In the genomic region with DNA sequence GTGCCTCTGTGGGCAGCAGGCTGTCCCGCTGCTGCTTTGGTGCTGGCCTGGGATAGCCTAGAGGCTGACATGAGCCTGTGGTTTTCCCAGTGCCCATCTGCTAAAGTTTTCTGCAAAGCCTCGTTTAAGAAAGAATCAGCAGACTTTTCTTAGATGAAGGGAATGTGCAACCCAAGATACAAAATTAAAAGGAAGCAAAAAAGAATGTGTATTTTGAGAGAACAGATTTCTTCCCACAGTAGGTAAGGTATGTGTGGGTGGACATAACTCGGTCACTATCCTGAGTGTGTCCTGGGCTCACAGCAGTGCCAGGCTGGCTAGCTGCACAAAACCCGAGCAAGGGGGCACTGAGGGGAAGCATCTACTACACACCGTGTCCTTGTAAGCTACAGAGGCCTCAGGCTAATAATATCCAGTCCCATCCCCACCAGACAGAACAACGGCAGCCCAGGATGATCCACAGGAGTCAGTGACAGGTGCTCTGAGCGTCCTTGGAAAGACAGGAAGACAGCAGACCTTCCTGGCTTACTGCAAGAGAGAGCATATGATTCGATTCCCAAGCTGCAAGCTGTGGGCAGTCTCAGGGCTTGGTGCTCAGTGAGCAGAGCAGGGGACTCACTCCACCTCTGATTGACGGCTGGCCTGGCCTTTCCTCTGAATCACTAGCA, we compare ENCODE assay signal across 30 mouse cellular contexts.
DNase-seq lines count a peak whose midpoint lies in the region; ATAC-seq and TF ChIP-seq lines count a peak whose summit lies in the region.
"Had no signal": no experiment of that assay in that cellular context is flagged by ENCODE, and none has a peak within 500 bp of the region (broad histone marks: within the 10 kb centered on the region; RNA-seq: fewer than 3 reads in every experiment).

No protein-coding gene starts in this region.

- H3K27ac ChIP-seq in cerebellum, adult 2 months (ENCODE audit: insufficient read depth, low read length) = peak overlapping the region; percentile 81
- no peak overlapping the region for H3K27ac ChIP-seq in midbrain, embryonic 11.5 days (ENCODE audit: low read depth, low read length)
- H3K27ac ChIP-seq in midbrain, embryonic 15.5 days = no peak overlapping the region
- no peak overlapping the region for H3K27ac ChIP-seq in neural tube, embryonic 15.5 days (replicated peaks)
- H3K27ac ChIP-seq: embryonic facial prominence, embryonic 10.5 days; embryonic facial prominence, embryonic 15.5 days; forebrain, embryonic 12.5 days; gastrocnemius, adult 2 months; hindbrain, embryonic 12.5 days; limb, embryonic 10.5 days; limb, embryonic 15.5 days; liver, embryonic 13.5 days; stomach, postnatal 0 days had no signal

- no peaks in the 10 kb centered on the region for H3K27me3 ChIP-seq in cerebellum, adult 2 months (ENCODE audit: control insufficient read depth, insufficient read depth, low read length)
- H3K27me3 ChIP-seq in midbrain, embryonic 11.5 days (ENCODE audit: control insufficient read depth, insufficient read depth, low read length) = no peaks in the 10 kb centered on the region
- H3K27me3 ChIP-seq in midbrain, embryonic 15.5 days (replicated peaks) = no peaks in the 10 kb centered on the region
- H3K27me3 ChIP-seq in neural tube, embryonic 15.5 days (replicated peaks) = no peaks in the 10 kb centered on the region
- H3K27me3 ChIP-seq: embryonic facial prominence, embryonic 15.5 days; forebrain, embryonic 12.5 days; hindbrain, embryonic 12.5 days; limb, embryonic 15.5 days; liver, embryonic 13.5 days had no signal

- intact Hi-C loops in left cerebral cortex, postnatal 14 days (cut with DNase I) = no loop called here

- ATAC-seq in midbrain, embryonic 11.5 days (ENCODE audit: low FRiP score) = no peak
- no peak for ATAC-seq in midbrain, embryonic 15.5 days (replicated peaks)
- no peak for ATAC-seq in neural tube, embryonic 15.5 days (ENCODE audit: low FRiP score)
- ATAC-seq: CD4-positive, CD25-positive, alpha-beta regulatory T cell, adult 4 months; midbrain, embryonic 16.5 days had no signal

- WGBS in cerebellum, adult 2 months = 9% methylated on average over 9 of the region's 9 CpGs
- WGBS in midbrain, embryonic 11.5 days = 75% methylated on average over 9 of the region's 9 CpGs
- WGBS in midbrain, embryonic 15.5 days = 70% methylated on average over 9 of the region's 9 CpGs
- 79% methylated on average over 9 of the region's 9 CpGs for WGBS in neural tube, embryonic 15.5 days

- H3K4me3 ChIP-seq in cerebellum, adult 2 months (replicated peaks; ENCODE audit: insufficient read depth, low read depth, low read length) = no peak overlapping the region
- no peak overlapping the region for H3K4me3 ChIP-seq in midbrain, embryonic 11.5 days (ENCODE audit: low read depth, low read length)
- H3K4me3 ChIP-seq in midbrain, embryonic 15.5 days = no peak overlapping the region
- H3K4me3 ChIP-seq in neural tube, embryonic 15.5 days (replicated peaks) = no peak overlapping the region
- H3K4me3 ChIP-seq: embryonic facial prominence, embryonic 10.5 days; embryonic facial prominence, embryonic 15.5 days; forebrain, embryonic 12.5 days; gastrocnemius, adult 2 months; hindbrain, embryonic 12.5 days; limb, embryonic 10.5 days; limb, embryonic 15.5 days; liver, embryonic 13.5 days had no signal

- H3K4me1 ChIP-seq in cerebellum, adult 2 months (ENCODE audit: control insufficient read depth, insufficient read depth, low read length) = peaks cover 76% of the 10 kb centered on the region
- H3K4me1 ChIP-seq in midbrain, embryonic 11.5 days (ENCODE audit: control insufficient read depth, insufficient read depth, low read length) = no peaks in the 10 kb centered on the region
- H3K4me1 ChIP-seq in midbrain, embryonic 15.5 days = peaks cover 24% of the 10 kb centered on the region
- H3K4me1 ChIP-seq in neural tube, embryonic 15.5 days = peaks cover 21% of the 10 kb centered on the region
- H3K4me1 ChIP-seq: embryonic facial prominence, embryonic 15.5 days; hindbrain, embryonic 12.5 days; limb, embryonic 10.5 days; limb, embryonic 15.5 days; liver, embryonic 13.5 days had no signal

- no peak for TF ChIP-seq POLR2A in cerebellum, adult 2 months (IDR thresholded peaks at IDR 0.05; ENCODE audit: borderline replicate concordance, insufficient read depth, low read length)

- peak; percentile 70 to 77 for DNase-seq in cerebellum, adult 2 months
- no peak for DNase-seq in cerebellum, postnatal 4 days (ENCODE audit: low spot score in 2 of 2)
- DNase-seq in midbrain, embryonic 11.5 days (ENCODE audit: low spot score, missing footprints) = peak; percentile 39
- DNase-seq in cerebellum, postnatal 25 days = peak; percentile 67
- DNase-seq in left cerebral cortex, postnatal 14 days (ENCODE audit: low spot score in 2 of 2) = no peak
- DNase-seq: adrenal gland, postnatal 25 days; gastrocnemius, adult 2 months; gastrocnemius, postnatal 36 days; heart, adult 18-20 months; heart, postnatal 36 days; kidney, adult 11 months; kidney, postnatal 14 days; liver, embryonic 13.5 days; lung, adult 2 months; lung, postnatal 14 days; right cerebral cortex, postnatal 4 days; thymus, adult 2 months; thymus, postnatal 4 days had no signal

- H3K9me3 ChIP-seq in midbrain, embryonic 11.5 days (ENCODE audit: control insufficient read depth, low read length) = no peaks in the 10 kb centered on the region
- no peaks in the 10 kb centered on the region for H3K9me3 ChIP-seq in midbrain, embryonic 15.5 days
- H3K9me3 ChIP-seq in neural tube, embryonic 15.5 days (replicated peaks) = no peaks in the 10 kb centered on the region
- H3K9me3 ChIP-seq: embryonic facial prominence, embryonic 10.5 days; embryonic facial prominence, embryonic 15.5 days; forebrain, embryonic 12.5 days; hindbrain, embryonic 12.5 days; limb, embryonic 10.5 days; limb, embryonic 15.5 days; liver, embryonic 13.5 days had no signal

- TF ChIP-seq CTCF in cerebellum, adult 2 months (IDR thresholded peaks at IDR 0.05; ENCODE audit: borderline replicate concordance, insufficient read depth, low read depth, low read length) = no peak

- H3K4me2 ChIP-seq in midbrain, embryonic 11.5 days = no peak overlapping the region
- no peak overlapping the region for H3K4me2 ChIP-seq in midbrain, embryonic 15.5 days
- no peak overlapping the region for H3K4me2 ChIP-seq in neural tube, embryonic 15.5 days
- H3K4me2 ChIP-seq: embryonic facial prominence, embryonic 15.5 days; forebrain, embryonic 12.5 days; heart, embryonic 11.5 days; hindbrain, embryonic 12.5 days; limb, embryonic 15.5 days; liver, embryonic 13.5 days had no signal

- no peak overlapping the region for H3K9ac ChIP-seq in midbrain, embryonic 11.5 days (ENCODE audit: low read length)
- no peak overlapping the region for H3K9ac ChIP-seq in midbrain, embryonic 15.5 days
- H3K9ac ChIP-seq in neural tube, embryonic 15.5 days (replicated peaks) = no peak overlapping the region
- H3K9ac ChIP-seq: embryonic facial prominence, embryonic 15.5 days; forebrain, embryonic 12.5 days; hindbrain, embryonic 12.5 days; limb, embryonic 15.5 days; liver, embryonic 13.5 days had no signal

- H3K36me3 ChIP-seq in midbrain, embryonic 11.5 days (ENCODE audit: control insufficient read depth, insufficient read depth, low read length) = no peaks in the 10 kb centered on the region
- no peaks in the 10 kb centered on the region for H3K36me3 ChIP-seq in midbrain, embryonic 15.5 days (replicated peaks)
- no peaks in the 10 kb centered on the region for H3K36me3 ChIP-seq in neural tube, embryonic 15.5 days
- H3K36me3 ChIP-seq: embryonic facial prominence, embryonic 10.5 days; embryonic facial prominence, embryonic 15.5 days; forebrain, embryonic 12.5 days; hindbrain, embryonic 12.5 days; limb, embryonic 10.5 days; limb, embryonic 15.5 days; liver, embryonic 13.5 days had no signal

Comparison
In these comparisons a context has a peak if more than half of its experiments do, and no peak if none do; other contexts are left out.
1. DNase-seq: peak in cerebellum, adult 2 months (2 of 2), midbrain, embryonic 11.5 days (single experiment) and cerebellum, postnatal 25 days (2 of 2); none in cerebellum, postnatal 4 days (0 of 2) and left cerebral cortex, postnatal 14 days (0 of 2).